Mouse (Mus musculus) layer of hippocampus, adult 2 months (tissue): ENCODE data around the gene Npcd. TPM values are rescaled to one million over a fixed set of nuclear protein-coding genes. Genes with fewer than 3 reads are reported as not detected.
A peak's percentile ranks its signal among the peaks of the same experiment; 100 is the strongest.

Experiments used
- DNase-seq, 2 experiments: peaks; one replicate each; pipeline ENCODE4 v3.0.0; 2022; ENCODE audit warnings: low spot score in 2 of 2
- H3K27ac ChIP-seq: fragments of 200-600 bp; 2 replicates; pipeline ENCODE4 v1.8.1; 2022
- H3K4me3 ChIP-seq: fragments of 200-600 bp; 2 replicates; pipeline ENCODE4 v1.8.1; 2022; ENCODE audit warnings: mild to moderate bottlenecking
- CTCF ChIP-seq: fragments of 200-600 bp; conservative IDR thresholded peaks from 2 replicates; pipeline ENCODE4 v1.8.1; 2022; ENCODE audit warnings: antibody characterized with exemption, mild to moderate bottlenecking, moderate library complexity
- total RNA-seq, 2 experiments: library from RNA; stranded (reverse); gene quantifications; 2 replicates each; pipeline ENCODE4 v1.2.3; 2021

Npcd gene
- total RNA-seq, 2 experiments from 2014 or later: 11.9 to 22.4 TPM

- no peak for DNase-seq
- Histone ChIP-seq H3K4me3 (no peak overlapping the region), H3K27ac (peak overlapping the region; percentile 92)
- TF ChIP-seq CTCF: no peak
Observed at GRCm38 (mm10) chr15:79766168-79766567, 67.9 kb downstream of the Npcd start.

DNA sequence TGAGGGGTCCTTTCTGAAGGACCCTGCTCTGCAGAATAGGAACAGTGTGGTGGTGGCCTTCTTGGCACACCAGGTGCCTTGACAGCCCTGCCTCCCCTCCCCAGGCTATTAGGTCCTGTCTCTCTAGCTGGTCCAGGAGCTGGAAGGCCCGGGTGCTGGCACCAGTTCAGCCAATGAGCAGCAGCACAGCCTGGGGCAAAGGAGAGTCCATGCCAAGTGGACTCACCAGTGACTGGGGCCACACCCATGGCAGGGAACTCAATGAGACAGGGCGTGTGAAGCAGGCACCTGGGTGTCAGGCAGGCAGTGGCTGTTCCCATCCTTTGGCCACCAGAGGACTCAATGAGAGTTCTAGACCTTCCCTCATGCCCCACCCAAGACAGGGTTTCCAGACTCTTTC is 68.7 kb downstream of the Npcd start:
- H3K4me3 ChIP-seq: no peak overlapping the region
- peak overlapping the region; percentile 92 for H3K27ac ChIP-seq
- no peak for TF ChIP-seq CTCF
- DNase-seq: no peak

GRCm38 (mm10) chr15:79764539-79765267 is 69.3 kb downstream of the Npcd start:
- no peak for TF ChIP-seq CTCF
- peak; percentile 61 to 86 for DNase-seq
- H3K27ac ChIP-seq: peak overlapping the region; percentile 92
- H3K4me3 ChIP-seq: no peak overlapping the region

DNA sequence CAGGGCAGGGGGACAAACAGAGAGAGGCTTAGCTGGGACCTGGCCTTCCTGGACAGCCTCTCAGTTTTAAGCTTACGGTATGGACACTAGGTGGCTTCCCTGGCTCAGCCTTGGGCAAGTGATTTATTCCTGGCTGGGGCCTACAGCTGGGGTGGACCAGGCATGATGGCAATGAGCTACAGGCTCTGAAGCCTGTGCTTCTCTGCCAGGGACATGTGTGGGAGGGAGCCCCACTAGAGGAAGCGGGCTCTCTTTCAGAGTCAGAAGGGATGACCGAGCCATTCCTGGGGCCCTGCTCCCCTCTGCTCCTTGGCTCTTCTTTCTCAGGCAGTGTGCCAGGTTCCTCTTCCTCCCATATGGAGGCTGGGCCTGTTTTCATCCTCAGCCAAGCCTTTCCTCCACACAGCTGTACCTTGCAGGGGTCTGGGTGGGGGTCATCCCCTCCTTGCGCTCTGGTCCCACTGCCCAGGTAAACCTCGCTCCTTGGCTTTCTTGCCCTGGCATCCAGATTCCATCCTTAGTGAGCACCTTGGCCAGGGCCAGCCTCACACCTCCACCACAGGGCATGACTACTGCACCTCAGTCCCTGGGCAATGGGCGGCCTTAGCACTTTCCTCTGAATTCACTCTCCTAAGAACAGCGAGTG is 70.3 kb downstream of the Npcd start:
- peak; percentile 56 for TF ChIP-seq CTCF
- no peak overlapping the region; the same call in 1 of the 2 replicates for H3K4me3 ChIP-seq
- DNase-seq: no peak
- peak overlapping the region; percentile 92 for H3K27ac ChIP-seq

- H3K27ac ChIP-seq: peak overlapping the region; percentile 92
- no peak for DNase-seq
- TF ChIP-seq CTCF: no peak
- H3K4me3 ChIP-seq: no peak overlapping the region
Observed at GRCm38 (mm10) chr15:79763001-79763400, 71.0 kb downstream of the Npcd start.

DNA sequence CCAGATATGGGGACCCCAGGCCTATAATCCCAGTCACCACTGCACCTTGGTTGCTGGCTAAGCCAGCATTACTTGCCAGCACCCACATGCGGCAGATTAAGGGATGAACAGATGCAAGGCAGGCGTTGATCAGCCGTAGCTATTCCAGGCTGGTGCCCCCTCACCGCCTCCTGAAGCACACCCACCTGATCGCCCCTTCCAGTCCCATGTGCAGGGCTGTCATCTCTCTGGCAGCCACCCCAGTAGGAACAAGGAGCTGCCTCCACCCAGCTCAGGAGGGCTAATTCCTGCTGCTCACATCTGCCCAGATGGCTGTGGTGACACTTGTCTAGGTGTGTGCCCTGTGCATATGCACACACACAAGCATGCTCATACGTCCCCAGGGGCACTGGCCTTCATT is 73.1 kb downstream of the Npcd start:
- DNase-seq: no peak
- TF ChIP-seq CTCF: no peak; the same call in 1 of the 2 replicates
- Histone ChIP-seq H3K27ac (peak overlapping the region; percentile 92), H3K4me3 (no peak overlapping the region)

DNA sequence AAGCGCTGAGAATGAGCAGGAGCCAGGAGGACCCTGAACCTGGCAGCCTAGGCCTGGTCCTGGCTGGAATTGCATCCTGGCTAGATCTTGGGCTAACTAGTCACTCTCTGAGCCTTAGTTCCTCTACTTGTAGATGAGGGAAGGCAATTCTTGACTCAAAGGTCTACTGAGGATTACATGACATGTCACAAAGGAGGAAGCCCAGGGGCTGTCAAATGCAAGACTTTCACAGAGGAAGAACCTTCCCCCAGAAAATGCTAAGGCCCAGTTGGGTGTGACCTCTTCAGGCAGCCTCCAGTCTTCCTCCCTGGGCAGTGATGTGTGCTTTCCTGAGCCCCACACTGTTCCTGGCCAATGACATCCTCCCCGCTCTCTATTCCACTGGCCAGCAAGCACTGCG is 76.9 kb downstream of the Npcd start:
- Histone ChIP-seq H3K4me3 (no peak overlapping the region), H3K27ac (peak overlapping the region; percentile 71)
- peak in 1 of 2 experiments; percentile 9 for DNase-seq
- TF ChIP-seq CTCF: no peak

DNA sequence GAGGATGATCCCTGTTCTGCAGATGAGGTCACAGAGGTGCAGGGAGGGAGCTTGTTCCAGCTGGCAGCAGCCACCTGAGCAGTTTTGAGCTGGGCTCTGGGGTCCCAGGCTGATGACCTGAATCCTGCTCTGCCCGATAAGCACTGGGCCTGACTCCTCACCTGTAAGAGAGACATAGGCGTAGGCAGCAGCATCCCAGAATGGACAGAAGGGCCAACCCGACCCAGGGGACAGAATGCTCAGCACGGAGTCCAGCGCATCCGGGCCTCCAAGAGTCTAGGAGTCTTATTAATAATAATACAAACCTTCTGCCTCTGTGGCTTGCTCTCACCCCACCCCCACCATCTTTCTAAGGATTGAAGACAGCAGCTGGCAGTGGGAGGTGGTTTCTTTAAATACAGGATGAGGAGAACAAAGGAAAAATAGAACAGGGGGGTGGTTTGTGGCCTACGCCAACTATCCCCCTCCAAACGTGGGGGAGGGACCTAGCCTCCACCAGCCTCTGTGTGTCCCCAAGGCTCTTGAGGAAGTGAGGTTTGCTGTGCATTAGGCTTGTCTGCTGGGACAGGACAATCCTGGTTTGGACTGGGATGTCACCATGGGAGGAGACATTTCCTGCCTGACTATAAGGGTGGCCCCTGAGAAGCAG is 77.9 kb downstream of the Npcd start:
- TF ChIP-seq CTCF: no peak
- H3K27ac ChIP-seq: peak overlapping the region; percentile 71
- peak in 1 of 2 experiments; percentile 55 for DNase-seq
- H3K4me3 ChIP-seq: no peak overlapping the region

- no peak for DNase-seq
- H3K4me3 ChIP-seq: no peak overlapping the region
- H3K27ac ChIP-seq: peak overlapping the region; percentile 71; the same call in 1 of the 2 replicates
- no peak for TF ChIP-seq CTCF
Observed at GRCm38 (mm10) chr15:79755176-79755575, 78.9 kb downstream of the Npcd start.

- DNase-seq: no peak
- TF ChIP-seq CTCF: no peak
- no peak overlapping the region for H3K4me3 ChIP-seq
- H3K27ac ChIP-seq: peak overlapping the region; percentile 3; the same call in 1 of the 2 replicates
Observed at GRCm38 (mm10) chr15:79753873-79754272, 80.2 kb downstream of the Npcd start.

GRCm38 (mm10) chr15:79753420-79753752 is 80.7 kb downstream of the Npcd start:
- no peak; the same call in 1 of the 2 replicates for TF ChIP-seq CTCF
- H3K4me3 ChIP-seq: no peak overlapping the region
- H3K27ac ChIP-seq: peak overlapping the region; percentile 3; the same call in 1 of the 2 replicates
- DNase-seq: no peak

- no peak overlapping the region for H3K4me3 ChIP-seq
- DNase-seq: peak; percentile 77 to 86
- H3K27ac ChIP-seq: peak overlapping the region; percentile 3; the same call in 1 of the 2 replicates
- peak; percentile 100 for TF ChIP-seq CTCF
Observed at GRCm38 (mm10) chr15:79752742-79753419, 81.2 kb downstream of the Npcd start.

DNA sequence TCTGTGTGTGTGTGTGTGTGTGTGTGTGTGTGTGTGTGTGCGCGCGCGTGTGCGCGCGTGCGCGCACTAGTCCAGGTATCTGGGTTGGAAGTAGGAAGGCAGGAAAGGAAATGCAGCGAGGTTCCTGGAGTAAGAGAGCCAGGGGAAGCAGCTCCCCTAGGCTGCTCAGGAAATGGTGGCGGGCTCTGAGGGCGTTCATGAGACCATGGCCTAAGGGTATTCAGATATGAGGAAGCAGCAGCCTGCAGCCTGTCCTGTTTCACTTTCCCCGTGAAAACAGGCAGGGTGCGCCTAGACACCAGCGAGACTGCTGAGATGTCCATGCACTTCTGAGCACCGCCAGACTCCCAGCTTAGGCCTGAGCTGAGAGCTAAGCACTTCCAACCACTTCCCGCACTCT is 82.3 kb downstream of the Npcd start:
- H3K4me3 ChIP-seq: no peak overlapping the region
- TF ChIP-seq CTCF: no peak
- DNase-seq: no peak
- no peak overlapping the region for H3K27ac ChIP-seq
